In the genomic region with DNA sequence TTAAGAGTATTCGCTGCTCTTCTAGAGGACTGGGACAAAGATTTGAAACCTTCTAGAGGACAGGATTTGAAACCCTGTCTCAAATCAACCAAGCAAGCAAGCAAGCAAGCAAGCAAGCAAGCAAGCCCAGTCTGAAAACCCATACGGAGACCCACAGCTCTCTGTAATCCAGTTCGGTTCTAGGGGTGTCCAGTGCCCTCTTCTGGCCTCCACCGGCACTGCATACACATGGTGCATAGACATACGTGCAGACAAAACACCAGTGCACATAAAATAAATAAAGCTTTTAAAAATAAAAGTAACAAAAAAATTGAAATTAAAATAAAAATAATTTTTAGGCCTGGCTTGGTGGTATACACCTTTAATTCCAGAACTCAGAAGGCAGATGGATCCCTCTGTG, we compare ENCODE assay signal across 32 mouse cellular contexts. TPM values are rescaled to one million over a fixed set of nuclear protein-coding genes. Genes with fewer than 3 reads are reported as not detected.
A peak's percentile ranks its signal among the peaks of the same experiment; 100 is the strongest.
DNase-seq lines count a peak whose midpoint lies in the region; ATAC-seq and TF ChIP-seq lines count a peak whose summit lies in the region.
"Had no signal": no experiment of that assay in that cellular context is flagged by ENCODE, and none has a peak within 500 bp of the region (broad histone marks: within the 10 kb centered on the region; RNA-seq: fewer than 3 reads in every experiment).

No protein-coding gene starts in this region.

- no peak for TF ChIP-seq POLR2A in ES-Bruce4 (IDR thresholded peaks at IDR 0.05; ENCODE audit: insufficient read depth, low read length)
- TF ChIP-seq POLR2A in bone marrow, adult 2 months (IDR thresholded peaks at IDR 0.05; ENCODE audit: borderline replicate concordance, control insufficient read depth, low read depth, low read length) = no peak

- ATAC-seq in liver, embryonic 14.5 days (ENCODE audit: insufficient read depth) = no peak
- no peak for ATAC-seq in cerebellum, adult (ENCODE audit: insufficient number of reproducible peaks, low FRiP score, low TSS enrichment)
- ATAC-seq: forebrain, embryonic 16.5 days; midbrain, embryonic 15.5 days had no signal

- H3K4me3 ChIP-seq in liver, embryonic 14.5 days (ENCODE audit: insufficient read depth in 1 of 2, low read depth in 2 of 2, low read length in 2 of 2) = no peak overlapping the region
- H3K4me3 ChIP-seq in ES-Bruce4 (ENCODE audit: low read depth, low read length) = no peak overlapping the region
- H3K4me3 ChIP-seq in ES-E14 (ENCODE audit: insufficient read depth in 1 of 2, low read depth in 1 of 2, low read length in 2 of 2, poor library complexity in 1 of 2, severe bottlenecking in 1 of 2) = no peak overlapping the region
- H3K4me3 ChIP-seq in bone marrow, adult 2 months (replicated peaks; ENCODE audit: control insufficient read depth, low read depth, low read length) = no peak overlapping the region
- H3K4me3 ChIP-seq: embryonic facial prominence, embryonic 10.5 days; forebrain, embryonic 10.5 days; hindbrain, embryonic 12.5 days; midbrain, embryonic 15.5 days; neural tube, embryonic 13.5 days had no signal

- no peak overlapping the region for H3K9ac ChIP-seq in liver, embryonic 14.5 days (replicated peaks)
- H3K9ac ChIP-seq in ES-Bruce4 (ENCODE audit: low read depth, poor library complexity, severe bottlenecking) = no peak overlapping the region
- no peak overlapping the region for H3K9ac ChIP-seq in ES-E14 (ENCODE audit: insufficient read depth, low read depth, low read length, poor library complexity, severe bottlenecking)
- H3K9ac ChIP-seq: hindbrain, embryonic 12.5 days; midbrain, embryonic 15.5 days; neural tube, embryonic 13.5 days had no signal

- no peak overlapping the region for H3K27ac ChIP-seq in liver, embryonic 14.5 days
- no peak overlapping the region for H3K27ac ChIP-seq in ES-Bruce4 (ENCODE audit: insufficient read depth, low read length)
- H3K27ac ChIP-seq in ES-E14 (ENCODE audit: insufficient read depth, low read depth, low read length, poor library complexity, severe bottlenecking) = no peak overlapping the region
- H3K27ac ChIP-seq in bone marrow, adult 2 months (ENCODE audit: control insufficient read depth, insufficient read depth, low read depth, low read length, poor library complexity) = no peak overlapping the region
- H3K27ac ChIP-seq: embryonic facial prominence, embryonic 10.5 days; forebrain, embryonic 10.5 days; hindbrain, embryonic 12.5 days; macrophage; midbrain, embryonic 15.5 days; neural tube, embryonic 13.5 days had no signal

- no peaks in the 10 kb centered on the region for H3K4me1 ChIP-seq in liver, embryonic 14.5 days (replicated peaks; ENCODE audit: control insufficient read depth in 2 of 2, insufficient read depth in 2 of 2, low read length in 1 of 2)
- peaks cover 1% of the 10 kb centered on the region for H3K4me1 ChIP-seq in ES-Bruce4 (ENCODE audit: control insufficient read depth, insufficient read depth, low read length)
- peaks cover 4 to 8% of the 10 kb centered on the region in 2 experiments for H3K4me1 ChIP-seq in ES-E14 (ENCODE audit: control insufficient read depth in 2 of 2, insufficient read depth in 2 of 2, low read length in 2 of 2, poor library complexity in 1 of 2)
- no peaks in the 10 kb centered on the region; the same call in 1 of the 2 replicates for H3K4me1 ChIP-seq in bone marrow, adult 2 months (ENCODE audit: control insufficient read depth, insufficient read depth, low read length)
- H3K4me1 ChIP-seq: embryonic facial prominence, embryonic 10.5 days; forebrain, embryonic 10.5 days; hindbrain, embryonic 12.5 days; midbrain, embryonic 15.5 days; neural tube, embryonic 13.5 days had no signal

- no peak for DNase-seq in liver, embryonic 14.5 days (ENCODE audit: low read depth in 3 of 3, low spot score in 3 of 3)
- no peak for DNase-seq in liver
- DNase-seq in ES-E14 (ENCODE audit: low read depth, low spot score) = no peak
- DNase-seq in left cerebral cortex, adult 9 months (ENCODE audit: low spot score in 2 of 2) = no peak
- DNase-seq: adrenal gland, postnatal 14 days; cerebellum, adult 9-11 months; gastrocnemius, postnatal 10 days; heart, adult 18-20 months; kidney, adult 2 months; kidney, postnatal 10 days; lung, adult 2 months; thymus, adult 18-20 months; thymus, postnatal 4 days had no signal

- 73% methylated on average over 5 of the region's 5 CpGs for WGBS in liver, embryonic 14.5 days (ENCODE audit: insufficient replicate concordance)
- WGBS in bone marrow, adult 2 months = 92% methylated on average over 5 of the region's 5 CpGs

- no peaks in the 10 kb centered on the region for H3K36me3 ChIP-seq in liver, embryonic 14.5 days (replicated peaks; ENCODE audit: control insufficient read depth, insufficient read depth, low read depth)
- H3K36me3 ChIP-seq in ES-Bruce4 (ENCODE audit: control insufficient read depth, insufficient read depth, low read length, poor library complexity, severe bottlenecking) (0 out of 2 replicates have a peak, but pooled peaks cover 8% of the 10 kb centered on the region), ES-E14 (ENCODE audit: control insufficient read depth, insufficient read depth, low read length, poor library complexity, severe bottlenecking) (peaks cover 12% of the 10 kb centered on the region; the same call in 1 of the 2 replicates)
- H3K36me3 ChIP-seq: hindbrain, embryonic 12.5 days; midbrain, embryonic 15.5 days had no signal

- H3K9me3 ChIP-seq in liver, embryonic 14.5 days (ENCODE audit: control insufficient read depth, low read length) = no peaks in the 10 kb centered on the region
- 0 out of 2 replicates have a peak, but pooled peaks cover 3% of the 10 kb centered on the region for H3K9me3 ChIP-seq in ES-Bruce4 (replicated peaks; ENCODE audit: control insufficient read depth, insufficient read depth, low read length, poor library complexity, severe bottlenecking)
- H3K9me3 ChIP-seq in ES-E14 (ENCODE audit: control insufficient read depth, insufficient read depth, low read depth, low read length) = no peaks in the 10 kb centered on the region

- no peak for TF ChIP-seq EP300 in liver, embryonic 14.5 days (IDR thresholded peaks at IDR 0.05; ENCODE audit: low read depth)
- TF ChIP-seq EP300 in ES-Bruce4 (IDR thresholded peaks at IDR 0.05; ENCODE audit: insufficient read depth, low read depth, low read length) = no peak

- TF ChIP-seq CTCF in liver, embryonic 14.5 days (IDR thresholded peaks at IDR 0.05; ENCODE audit: low read depth) = peak; percentile 41; the same call in 1 of the 2 replicates
- TF ChIP-seq CTCF in ES-Bruce4 (IDR thresholded peaks at IDR 0.05; ENCODE audit: low read depth, low read length) = peak; percentile 63
- TF ChIP-seq CTCF in bone marrow, adult 2 months (IDR thresholded peaks at IDR 0.05; ENCODE audit: control insufficient read depth, insufficient read depth, low read length) = peak; percentile 15; the same call in 1 of the 2 replicates

- in situ Hi-C loops in ES-E14 (cut with MboI; ENCODE audit: low sequenced_read_pairs in 2 of 2, unreplicated experiment in 2 of 2) = no loop called here

- no peak overlapping the region for H3K4me2 ChIP-seq in liver, embryonic 14.5 days (ENCODE audit: low read depth)
- H3K4me2 ChIP-seq: hindbrain, embryonic 12.5 days; midbrain, embryonic 15.5 days; neural tube, embryonic 13.5 days had no signal

- no peaks in the 10 kb centered on the region for H3K27me3 ChIP-seq in liver, embryonic 14.5 days (ENCODE audit: control insufficient read depth, insufficient read depth, low read length)
- H3K27me3 ChIP-seq in ES-Bruce4 (ENCODE audit: control insufficient read depth, insufficient read depth, low read length, poor library complexity, severe bottlenecking) = no peaks in the 10 kb centered on the region
- H3K27me3 ChIP-seq: hindbrain, embryonic 12.5 days; midbrain, embryonic 15.5 days; neural tube, embryonic 13.5 days had no signal

TF ChIP-seq in ES-E14, 5 proteins besides CTCF, POLR2A, EP300 and RAD21:
- TF ChIP-seq ZNF384 (IDR thresholded peaks at IDR 0.05; ENCODE audit: low read depth, low read length) = no peak
- TF ChIP-seq MAFK (IDR thresholded peaks at IDR 0.05; ENCODE audit: insufficient read depth, low read depth, low read length) = no peak
- no peak for TF ChIP-seq CHD2 (IDR thresholded peaks at IDR 0.05; ENCODE audit: low read depth, low read length)
- TF ChIP-seq ZC3H11A (IDR thresholded peaks at IDR 0.05; ENCODE audit: borderline replicate concordance, low read depth, low read length) = peak; percentile 70; the same call in 1 of the 2 replicates

RNA-seq across cellular contexts. Expression of a gene that starts 19.2 kb away (rescaled TPM):
- polyA plus RNA-seq in liver, embryonic 14.5 days (2012; rRNA removed) = 61.5 and 76.5 TPM in 2 replicates
- 8.8 and 12.3 TPM in 2 replicates for polyA plus RNA-seq in liver, embryonic 14.5 days (2014; fragmentation: Nextera tagmentation; extraction: Ambion mirVana)
- 498 and 566 TPM in 2 replicates for polyA plus RNA-seq in ES-Bruce4 (2011; ENCODE audit: insufficient read depth, insufficient read length, low read depth, missing spikeins)
- total RNA-seq in ES-E14 (2012; rRNA removed) = 83.5 and 86.5 TPM in 2 replicates
- polyA plus RNA-seq in bone marrow, adult 2 months (2011; ENCODE audit: insufficient read depth, insufficient read length, low replicate concordance, missing spikeins) = 52.1 and 98.4 TPM in 2 replicates

RNA-seq across cellular contexts. Expression of a gene that starts 43.3 kb away (rescaled TPM):
- polyA plus RNA-seq in liver, embryonic 14.5 days (2012; rRNA removed) = 1.4 TPM in 2 replicates
- polyA plus RNA-seq in liver, embryonic 14.5 days (2014; fragmentation: Nextera tagmentation; extraction: Ambion mirVana) = 0.60 and 0.62 TPM in 2 replicates
- polyA plus RNA-seq in ES-Bruce4 (2011; ENCODE audit: insufficient read depth, insufficient read length, low read depth, missing spikeins) = 33.3 and 40.9 TPM in 2 replicates
- total RNA-seq in ES-E14 (2012; rRNA removed) = 16.8 and 45.7 TPM in 2 replicates
- not detected in 2 replicates for polyA plus RNA-seq in bone marrow, adult 2 months (2011; ENCODE audit: insufficient read depth, insufficient read length, low replicate concordance, missing spikeins)
- total RNA-seq: common myeloid progenitor, adult 5-6 weeks had no signal
- polyA plus RNA-seq: macrophage had no signal

RNA-seq across cellular contexts. Expression of a gene that starts 49.1 kb away (rescaled TPM):
- 9.6 and 11.4 TPM in 2 replicates for polyA plus RNA-seq in liver, embryonic 14.5 days (2012; rRNA removed)
- polyA plus RNA-seq in liver, embryonic 14.5 days (2014; fragmentation: Nextera tagmentation; extraction: Ambion mirVana) = 13.7 and 14.8 TPM in 2 replicates
- polyA plus RNA-seq in ES-Bruce4 (2011; ENCODE audit: insufficient read depth, insufficient read length, low read depth, missing spikeins) = 347 and 358 TPM in 2 replicates
- 254 and 424 TPM in 2 replicates for total RNA-seq in ES-E14 (2012; rRNA removed)
- 0.22 and 6.8 TPM in 2 replicates for polyA plus RNA-seq in bone marrow, adult 2 months (2011; ENCODE audit: insufficient read depth, insufficient read length, low replicate concordance, missing spikeins)

RNA-seq across cellular contexts. Expression of a gene that starts 53.7 kb away (rescaled TPM):
- polyA plus RNA-seq in liver, embryonic 14.5 days (2012; rRNA removed) = not detected in 2 replicates
- polyA plus RNA-seq in liver, embryonic 14.5 days (2014; fragmentation: Nextera tagmentation; extraction: Ambion mirVana) = not detected in 2 replicates
- not detected in 2 replicates for polyA plus RNA-seq in ES-Bruce4 (2011; ENCODE audit: insufficient read depth, insufficient read length, low read depth, missing spikeins)
- total RNA-seq in ES-E14 (2012; rRNA removed) = not detected in 2 replicates
- polyA plus RNA-seq in bone marrow, adult 2 months (2011; ENCODE audit: insufficient read depth, insufficient read length, low replicate concordance, missing spikeins) = not detected in 2 replicates
- total RNA-seq: adrenal gland, postnatal 14 days; common myeloid progenitor, adult 5-6 weeks; gastrocnemius, postnatal 10 days; heart, adult 18-20 months; heart, postnatal 25 days; layer of hippocampus, adult 18-20 months; left cerebral cortex, postnatal 36 days had no signal
- polyA plus RNA-seq: brain, embryonic 14.5 days; C2C12; embryonic facial prominence, embryonic 10.5 days; forebrain, embryonic 10.5 days; forebrain, embryonic 16.5 days; heart, embryonic 14.5 days; hindbrain, embryonic 12.5 days; kidney, adult 2 months; limb, embryonic 14.5 days; lung, adult 2 months; macrophage; midbrain, embryonic 15.5 days; neural tube, embryonic 13.5 days; spleen, adult 2 months had no signal

Comparison
In these comparisons a context has a peak if more than half of its experiments do, and no peak if none do; other contexts are left out.
1. RNA of a gene that starts 43.3 kb away (polyA plus RNA-seq): 33.3 to 40.9 TPM in ES-Bruce4; 0.60 to 1.4 TPM in liver, embryonic 14.5 days and not detected in bone marrow, adult 2 months; every median in the first group is over 10 times any median in the second.
2. RNA of a gene that starts 49.1 kb away (polyA plus RNA-seq): 347 to 358 TPM in ES-Bruce4; 9.6 to 14.8 TPM in liver, embryonic 14.5 days and 0.22 to 6.8 TPM in bone marrow, adult 2 months; every median in the first group is over 10 times any median in the second.
3. Peak in every context shown above with its lines, with median percentiles within 50 percentile points of each other: CTCF ChIP-seq.